In genomic region chr13:59584947-59585647, GRCm38 (mm10) we compare ENCODE assay signal across 7 mouse cellular contexts. TPM values are rescaled to one million over a fixed set of nuclear protein-coding genes. Genes with fewer than 3 reads are reported as not detected.
DNase-seq lines count a peak whose midpoint lies in the region; ATAC-seq lines count a peak whose summit lies in the region.

Gene Agtpbp1, minus strand, starts transcription at chr13:59585227.
Gene Naa35, plus strand, starts transcription at chr13:59585259.

- H3K27me3 ChIP-seq in intestine, embryonic 15.5 days (replicated peaks), result no peaks in the 10 kb centered on the region
- no peaks in the 10 kb centered on the region for H3K27me3 ChIP-seq in midbrain, embryonic 10.5 days (ENCODE audit: low read depth, poor library complexity, severe bottlenecking)

- peak within 1 kb of the TSS; percentile 89 for H3K9ac ChIP-seq in intestine, embryonic 15.5 days

- no peaks in the 10 kb centered on the region for H3K9me3 ChIP-seq in intestine, embryonic 15.5 days
- no peaks in the 10 kb centered on the region for H3K9me3 ChIP-seq in midbrain, embryonic 10.5 days (replicated peaks)

- H3K4me2 ChIP-seq in intestine, embryonic 15.5 days (replicated peaks), result peak within 1 kb of the TSS; percentile 82

- WGBS in intestine, embryonic 15.5 days, result under 1% methylated on average over 83 of the region's 83 CpGs
- under 1% methylated on average over 82 of the region's 83 CpGs for WGBS in midbrain, embryonic 10.5 days

- H3K36me3 ChIP-seq in intestine, embryonic 15.5 days, result peaks cover 5% of the 10 kb centered on the region; the same call in 1 of the 2 replicates
- peaks cover 34% of the 10 kb centered on the region for H3K36me3 ChIP-seq in midbrain, embryonic 10.5 days

- peaks cover 6% of the 10 kb centered on the region; the same call in 1 of the 2 replicates for H3K4me1 ChIP-seq in intestine, embryonic 15.5 days (replicated peaks)
- peaks cover 30% of the 10 kb centered on the region for H3K4me1 ChIP-seq in midbrain, embryonic 10.5 days

- peak; percentile 100 for DNase-seq in adrenal gland, adult 2 months
- peak; percentile 99 for DNase-seq in embryo, embryonic 11.5 days (ENCODE audit: low read depth, low spot score)
- DNase-seq in gastrocnemius, postnatal 36 days, result peak; percentile 98 to 100
- DNase-seq in left cerebral cortex, postnatal 25 days (ENCODE audit: low spot score in 2 of 2), result peak; percentile 100
- DNase-seq in midbrain, embryonic 10.5 days (ENCODE audit: low spot score), result peak; percentile 100
- DNase-seq in right cerebral cortex, postnatal 4 days, result peak; percentile 98

- peak within 1 kb of the TSS; percentile 74 for H3K27ac ChIP-seq in intestine, embryonic 15.5 days
- H3K27ac ChIP-seq in midbrain, embryonic 10.5 days (replicated peaks), result peak within 1 kb of the TSS; percentile 90

- peak; percentile 99 for ATAC-seq in intestine, embryonic 15.5 days

- intact Hi-C loops in gastrocnemius, postnatal 36 days (cut with DNase I), result loop anchor here (1.0 kb wide), 1 partner anchor 28 kb away; no protein-coding TSS in a partner anchor
- intact Hi-C loops in left cerebral cortex, postnatal 25 days (cut with DNase I), result loop anchor here (1.0 to 10.0 kb wide), 3 partner anchors 28 to 950 kb away; no protein-coding TSS in a partner anchor

- peak within 1 kb of the TSS; percentile 93 for H3K4me3 ChIP-seq in intestine, embryonic 15.5 days (replicated peaks)
- peak within 1 kb of the TSS; percentile 91 for H3K4me3 ChIP-seq in midbrain, embryonic 10.5 days

RNA-seq across cellular contexts. Expression of gene Agtpbp1, which starts in this region (rescaled TPM):
- 10 to 100 TPM; 38.9 to 45.7 TPM for total RNA-seq in adrenal gland, adult 2 months (2021)
- 2.9 and 4.3 TPM in 2 replicates for polyA plus RNA-seq in adrenal gland, adult 2 months (2012; rRNA removed)
- 10 to 100 TPM; 44.0 to 57.1 TPM for total RNA-seq in gastrocnemius, postnatal 36 days (2021)
- 15.7 and 15.8 TPM in 2 replicates for polyA plus RNA-seq in intestine, embryonic 15.5 days (2015; fragmentation: Nextera tagmentation; extraction: Ambion mirVana)
- 100 to 1,000 TPM; 340 to 341 TPM for total RNA-seq in left cerebral cortex, postnatal 25 days (2021)
- polyA plus RNA-seq in midbrain, embryonic 10.5 days (2016; fragmentation: Nextera tagmentation; extraction: Ambion mirVana), result 11.3 and 17.3 TPM in 2 replicates

RNA-seq across cellular contexts. Expression of gene Naa35, which starts in this region (rescaled TPM):
- total RNA-seq in adrenal gland, adult 2 months (2021), result 10 to 100 TPM; 52.4 to 63.3 TPM
- polyA plus RNA-seq in adrenal gland, adult 2 months (2012; rRNA removed), result 12.4 and 17.6 TPM in 2 replicates
- 10 to 100 TPM; 32.0 to 36.5 TPM for total RNA-seq in gastrocnemius, postnatal 36 days (2021)
- polyA plus RNA-seq in intestine, embryonic 15.5 days (2015; fragmentation: Nextera tagmentation; extraction: Ambion mirVana), result 67.4 and 70.6 TPM in 2 replicates
- 10 to 100 TPM; 87.9 to 91.5 TPM for total RNA-seq in left cerebral cortex, postnatal 25 days (2021)
- 109 and 110 TPM in 2 replicates for polyA plus RNA-seq in midbrain, embryonic 10.5 days (2016; fragmentation: Nextera tagmentation; extraction: Ambion mirVana)

Comparison
In these comparisons a context has a peak if more than half of its experiments do, and no peak if none do; other contexts are left out.
1. Peak in every context shown above with its lines: DNase-seq, ATAC-seq, H3K4me3 ChIP-seq and H3K27ac ChIP-seq.
2. RNA of gene Agtpbp1 (total RNA-seq): 340 to 341 TPM in left cerebral cortex, postnatal 25 days; 44.0 to 57.1 TPM in gastrocnemius, postnatal 36 days and 38.9 to 45.7 TPM in adrenal gland, adult 2 months; every median in the first group is over 4 times any median in the second.